Mouse (Mus musculus) embryonic facial prominence, embryonic 11.5 days (tissue): Measurements from ENCODE around the gene Rragd. TPM values are rescaled to one million over a fixed set of nuclear protein-coding genes. Genes with fewer than 3 reads are reported as not detected.

ENCODE experiments used
- ATAC-seq: fragments of 200-750 bp; cut with Nextera tagmentation; replicated peaks from 2 replicates; pipeline ENCODE4 v1.8.0; 2017; ENCODE audit warnings: low read depth; ENCODE audit not compliant: insufficient number of reproducible peaks, low FRiP score, low TSS enrichment
- DNase-seq: peaks from one replicate; pipeline ENCODE4 v3.0.0-alpha.2; 2015; ENCODE audit warnings: low spot score
- H3K27ac ChIP-seq: fragments of 300-500 bp; sonication (generic); replicated peaks from 2 replicates; pipeline ENCODE4 v1.5.1; 2014; ENCODE audit warnings: mild to moderate bottlenecking, low read depth, low read length, control low read depth
- H3K27me3 ChIP-seq: fragments of 300-500 bp; sonication (generic); 2 replicates; pipeline ENCODE4 v1.6.1; 2014; ENCODE audit warnings: mild to moderate bottlenecking, low read length, moderate library complexity, mixed read lengths; ENCODE audit not compliant: control insufficient read depth, insufficient read depth
- H3K36me3 ChIP-seq: fragments of 300-500 bp; sonication (generic); replicated peaks from 2 replicates; pipeline ENCODE4 v1.6.1; 2014; ENCODE audit warnings: low read depth, mild to moderate bottlenecking, low read length, moderate library complexity, mixed read lengths; ENCODE audit not compliant: control insufficient read depth, insufficient read depth
- H3K4me1 ChIP-seq: fragments of 300-500 bp; sonication (generic); 2 replicates; pipeline ENCODE4 v1.6.1; 2014; ENCODE audit warnings: low read length, mixed read lengths; ENCODE audit not compliant: control insufficient read depth, insufficient read depth
- H3K4me2 ChIP-seq: fragments of 300-500 bp; sonication (generic); 2 replicates; pipeline ENCODE4 v1.6.1; 2014; ENCODE audit warnings: low read depth, mild to moderate bottlenecking, control low read depth, low read length, moderate library complexity
- H3K4me3 ChIP-seq: fragments of 300-500 bp; sonication (generic); 2 replicates; pipeline ENCODE4 v1.5.1; 2014; ENCODE audit warnings: low read depth, low read length, control low read depth
- H3K9ac ChIP-seq: fragments of 300-500 bp; sonication (generic); replicated peaks from 2 replicates; pipeline ENCODE4 v1.6.1; 2014; ENCODE audit warnings: mild to moderate bottlenecking, control low read depth, low read length
- H3K9me3 ChIP-seq: fragments of 300-500 bp; sonication (generic); replicated peaks from 2 replicates; pipeline ENCODE4 v1.6.1; 2016; ENCODE audit warnings: mild to moderate bottlenecking, low read length, inconsistent platforms, mixed read lengths; ENCODE audit not compliant: control insufficient read depth
- WGBS: fragments of 180-500 bp; shearing (Covaris S2); extraction: QIAGEN DNeasy Blood & Tissue Kit; methylation state at CpG from one replicate; pipeline ENCODE4 v1.1.7; 2014; 5-methylcytosine and 5-hydroxymethylcytosine counted together
- polyA plus RNA-seq: library from polyadenylated mRNA; unstranded; fragments of >200 nt; fragmentation: Nextera tagmentation; extraction: Ambion mirVana; gene quantifications from 2 replicates; pipeline ENCODE4 v1.2.1, GENCODE M21; 2014

Rragd gene
- polyA plus RNA-seq, 1 experiment from 2014 or later: 27.8 TPM

GRCm38 (mm10) chr4:33057890-33058687, 75.3 kb downstream of the Rragd start:
- no peak overlapping the region for H3K4me2 ChIP-seq
- H3K4me1 ChIP-seq: no peaks in the 10 kb centered on the region
- H3K27ac ChIP-seq: no peak overlapping the region
- ATAC-seq (no peak), DNase-seq (peak; percentile 27)
- no peaks in the 10 kb centered on the region for H3K27me3 ChIP-seq
- no peak overlapping the region for H3K4me3 ChIP-seq
- 55% methylated on average over 11 of the region's 11 CpGs for WGBS
- no peaks in the 10 kb centered on the region for H3K36me3 ChIP-seq
- no peaks in the 10 kb centered on the region for H3K9me3 ChIP-seq
- no peak overlapping the region for H3K9ac ChIP-seq

- H3K4me2 ChIP-seq: no peak overlapping the region
- H3K9ac ChIP-seq: no peak overlapping the region
- no peaks in the 10 kb centered on the region for H3K36me3 ChIP-seq
- H3K27ac ChIP-seq: no peak overlapping the region
- no peaks in the 10 kb centered on the region for H3K4me1 ChIP-seq
- DNase-seq (no peak), ATAC-seq (no peak)
- no peaks in the 10 kb centered on the region for H3K27me3 ChIP-seq
- H3K4me3 ChIP-seq: no peak overlapping the region
- 34% methylated on average over 7 of the region's 7 CpGs for WGBS
- no peaks in the 10 kb centered on the region for H3K9me3 ChIP-seq
Measured at GRCm38 (mm10) chr4:33061158-33061557, 78.3 kb downstream of the Rragd start.

GRCm38 (mm10) chr4:33062981-33063380, 80.1 kb downstream of the Rragd start, which contains the start of gene Gabrr2:
Gene Gabrr2 (plus strand): TSS chr4:33062999.
- H3K9me3 ChIP-seq: no peaks in the 10 kb centered on the region
- ATAC-seq (no peak), DNase-seq (no peak)
- no peak within 1 kb of the TSS for H3K4me3 ChIP-seq
- no peaks in the 10 kb centered on the region for H3K27me3 ChIP-seq
- no peak within 1 kb of the TSS for H3K9ac ChIP-seq
- no peaks in the 10 kb centered on the region for H3K36me3 ChIP-seq
- H3K4me2 ChIP-seq: no peak within 1 kb of the TSS
- H3K27ac ChIP-seq: no peak within 1 kb of the TSS
- no peaks in the 10 kb centered on the region for H3K4me1 ChIP-seq
- WGBS: 91% methylated on average over 4 of the region's 4 CpGs

- 81% methylated on average over 6 of the region's 6 CpGs for WGBS
- no peak for DNase-seq
Measured at GRCm38 (mm10) chr4:33064986-33065385, 82.1 kb downstream of the Rragd start.

GRCm38 (mm10) chr4:33066223-33066960, 83.6 kb downstream of the Rragd start:
- DNase-seq: no peak
- H3K9me3 ChIP-seq: no peaks in the 10 kb centered on the region
- no peak overlapping the region for H3K27ac ChIP-seq
- WGBS: 56% methylated on average over 14 of the region's 14 CpGs
- no peak overlapping the region for H3K4me2 ChIP-seq
- no peak overlapping the region for H3K9ac ChIP-seq
- no peaks in the 10 kb centered on the region for H3K27me3 ChIP-seq
- ATAC-seq: no peak
- no peak overlapping the region for H3K4me3 ChIP-seq
- no peaks in the 10 kb centered on the region for H3K36me3 ChIP-seq
- H3K4me1 ChIP-seq: no peaks in the 10 kb centered on the region

More at GRCm38 (mm10) chr4:33064986-33065385, 82.1 kb downstream of the Rragd start:
- Histone ChIP-seq H3K4me3 (no peak overlapping the region), H3K9me3 (no peaks in the 10 kb centered on the region), H3K36me3 (no peaks in the 10 kb centered on the region), H3K4me1 (no peaks in the 10 kb centered on the region), H3K9ac (no peak overlapping the region), H3K27ac (no peak overlapping the region), H3K27me3 (no peaks in the 10 kb centered on the region), H3K4me2 (no peak overlapping the region)
- no peak for ATAC-seq

GRCm38 (mm10) chr4:33067331-33067730, 84.5 kb downstream of the Rragd start:
- no peak overlapping the region for H3K27ac ChIP-seq
- no peak for DNase-seq
- H3K27me3 ChIP-seq: no peaks in the 10 kb centered on the region
- no peak overlapping the region for H3K9ac ChIP-seq
- H3K36me3 ChIP-seq: no peaks in the 10 kb centered on the region
- H3K4me3 ChIP-seq: no peak overlapping the region
- no peak overlapping the region for H3K4me2 ChIP-seq
- H3K4me1 ChIP-seq: no peaks in the 10 kb centered on the region
- no peaks in the 10 kb centered on the region for H3K9me3 ChIP-seq
- no peak for ATAC-seq
- 90% methylated on average over 3 of the region's 3 CpGs for WGBS

DNA sequence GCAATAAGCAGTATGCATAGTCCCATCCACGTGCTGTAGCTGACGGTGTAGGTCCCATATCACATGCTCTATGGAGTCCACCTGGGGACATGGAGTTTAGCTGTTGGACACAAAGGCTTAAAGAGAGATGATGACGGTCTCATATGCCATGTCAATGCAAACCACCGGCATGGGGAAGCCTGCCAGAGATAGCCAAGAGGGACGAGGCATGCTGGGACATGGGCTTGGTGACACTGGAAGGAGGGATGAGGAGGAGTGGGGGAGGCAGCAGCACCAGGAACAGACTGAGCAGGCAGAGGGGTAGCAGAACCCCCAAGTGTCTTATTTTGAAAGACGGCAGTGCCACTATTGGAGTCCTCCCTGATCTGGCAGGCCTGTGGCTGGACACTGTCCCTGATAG, 85.0 kb downstream of the Rragd start:
- whole genome bisulfite sequencing: 93% methylated on average over 6 of the region's 6 CpGs
- Histone ChIP-seq H3K27ac (no peak overlapping the region), H3K36me3 (no peaks in the 10 kb centered on the region), H3K9ac (no peak overlapping the region), H3K27me3 (no peaks in the 10 kb centered on the region), H3K9me3 (no peaks in the 10 kb centered on the region), H3K4me1 (no peaks in the 10 kb centered on the region), H3K4me3 (no peak overlapping the region), H3K4me2 (no peak overlapping the region)
- no peak for ATAC-seq
- DNase-seq: no peak

GRCm38 (mm10) chr4:33068894-33069293, 86.1 kb downstream of the Rragd start:
- 80% methylated on average over 6 of the region's 6 CpGs for WGBS
- H3K9me3 ChIP-seq: no peaks in the 10 kb centered on the region
- H3K27ac ChIP-seq: no peak overlapping the region
- no peak overlapping the region for H3K4me2 ChIP-seq
- H3K27me3 ChIP-seq: no peaks in the 10 kb centered on the region
- ATAC-seq: no peak
- no peak overlapping the region for H3K4me3 ChIP-seq
- no peaks in the 10 kb centered on the region for H3K4me1 ChIP-seq
- H3K36me3 ChIP-seq: no peaks in the 10 kb centered on the region
- no peak overlapping the region for H3K9ac ChIP-seq
- DNase-seq: no peak
